Mouse (Mus musculus) CH12.LX (cell line): ENCODE measurements around the gene Osbpl6. TPM values are rescaled to one million over a fixed set of nuclear protein-coding genes. Genes with fewer than 3 reads are reported as not detected.
A peak's percentile ranks its signal among the peaks of the same experiment; 100 is the strongest.

Source experiments
- DNase-seq: peaks from one replicate; pipeline ENCODE4 v3.0.0-alpha.2; 2013; ENCODE audit errors: extremely low read depth
- H3K27ac ChIP-seq: 2 replicates; pipeline ENCODE4 v1.5.1; 2012; ENCODE audit warnings: low read depth, mild to moderate bottlenecking, control low read depth, moderate library complexity; ENCODE audit not compliant: insufficient read depth
- H3K27me3 ChIP-seq: replicated peaks from 2 replicates; pipeline ENCODE3; 2012; ENCODE audit warnings: inconsistent platforms
- H3K36me3 ChIP-seq, 2 experiments: replicated peaks in 1 of 2; 2 replicates each; pipeline versions ENCODE3 to v1.6.1; 2012; ENCODE audit warnings: inconsistent platforms in 1 of 2, low read length in 1 of 2, mild to moderate bottlenecking in 1 of 2, mixed read lengths in 1 of 2, moderate library complexity in 1 of 2; ENCODE audit not compliant: control insufficient read depth in 1 of 2, insufficient read depth in 1 of 2
- H3K4me1 ChIP-seq, 2 experiments: 2 replicates each; pipeline ENCODE4 v1.6.1; 2012; ENCODE audit warnings: inconsistent platforms in 1 of 2, moderate library complexity in 1 of 2; ENCODE audit not compliant: insufficient read depth in 2 of 2, control insufficient read depth in 1 of 2
- H3K4me2 ChIP-seq: 2 replicates; pipeline ENCODE4 v1.6.1; 2012; ENCODE audit warnings: low read depth, mild to moderate bottlenecking, control low read depth; ENCODE audit not compliant: poor library complexity, insufficient read depth, severe bottlenecking
- H3K4me3 ChIP-seq, 3 experiments: fragments of 150-350 bp in 1 of 3; sonication (generic) in 1 of 3; replicated peaks in 1 of 3; 2 replicates each; pipeline versions ENCODE3 to v1.5.1; 2011 to 2012; ENCODE audit warnings: low read depth in 2 of 3, low read length in 2 of 3, mild to moderate bottlenecking in 2 of 3, moderate library complexity in 2 of 3, control low read depth in 1 of 3, improper control_type of control experiment in 1 of 3, inconsistent platforms in 1 of 3, mixed read lengths in 1 of 3; ENCODE audit not compliant: poor library complexity in 1 of 3
- H3K79me2 ChIP-seq: replicated peaks from 2 replicates; pipeline ENCODE4 v1.6.1; 2012; ENCODE audit warnings: mild to moderate bottlenecking, moderate library complexity; ENCODE audit not compliant: control insufficient read depth, poor library complexity, insufficient read depth, severe bottlenecking; ENCODE audit errors: extremely low read depth
- H3K9ac ChIP-seq: 2 replicates; pipeline ENCODE4 v1.6.1; 2012; ENCODE audit warnings: low read depth, mild to moderate bottlenecking, control low read depth, moderate library complexity; ENCODE audit not compliant: insufficient read depth
- H3K9me3 ChIP-seq: replicated peaks from 2 replicates; pipeline ENCODE3; 2012; ENCODE audit warnings: low read length, inconsistent platforms, mixed read lengths
- CHD2 ChIP-seq: IDR thresholded peaks from 2 replicates; pipeline ENCODE4 v1.6.1; 2011; ENCODE audit warnings: low read length, improper control_type of control experiment
- CTCF ChIP-seq, 2 experiments: IDR thresholded peaks in 1 of 2; conservative IDR thresholded peaks in 1 of 2; 2 replicates each; pipeline ENCODE4 v1.5.1; 2011 to 2012; ENCODE audit warnings: low read depth in 2 of 2, low read length in 2 of 2, improper control_type of control experiment in 1 of 2, inconsistent platforms in 1 of 2, mild to moderate bottlenecking in 1 of 2, moderate library complexity in 1 of 2
- E2F4 ChIP-seq: IDR thresholded peaks from 2 replicates; pipeline ENCODE4 v1.6.1; 2011; ENCODE audit warnings: low read depth, low read length, improper control_type of control experiment; ENCODE audit not compliant: insufficient replicate concordance
- ELF1 ChIP-seq: IDR thresholded peaks from 2 replicates; pipeline ENCODE4 v1.6.1; 2014; ENCODE audit warnings: low read depth, mild to moderate bottlenecking, inconsistent platforms, low read length, improper control_type of control experiment
- EP300 ChIP-seq: IDR thresholded peaks from 2 replicates; pipeline ENCODE4 v1.6.1; 2011; ENCODE audit warnings: low read length, improper control_type of control experiment
- ETS1 ChIP-seq: conservative IDR thresholded peaks from 2 replicates; pipeline ENCODE4 v1.6.1; 2012; ENCODE audit warnings: low read depth, mild to moderate bottlenecking, inconsistent platforms, low read length, improper control_type of control experiment, moderate library complexity
- GABPA ChIP-seq: IDR thresholded peaks from 2 replicates; pipeline ENCODE4 v1.6.1; 2012; ENCODE audit warnings: low read depth, low read length, improper control_type of control experiment, inconsistent platforms; ENCODE audit not compliant: insufficient replicate concordance
- IRF4 ChIP-seq: IDR thresholded peaks from 2 replicates; pipeline ENCODE4 v1.6.1; 2014; ENCODE audit warnings: low read depth, mild to moderate bottlenecking, inconsistent platforms, low read length, improper control_type of control experiment
- JUN ChIP-seq: IDR thresholded peaks from 2 replicates; pipeline ENCODE4 v1.6.1; 2011; ENCODE audit warnings: low read depth, mild to moderate bottlenecking, low read length, improper control_type of control experiment, moderate library complexity; ENCODE audit not compliant: insufficient read depth
- KAT2A ChIP-seq: IDR thresholded peaks from 2 replicates; pipeline ENCODE4 v1.6.1; 2012; ENCODE audit warnings: low read length, improper control_type of control experiment, inconsistent platforms; ENCODE audit not compliant: insufficient replicate concordance
- MAZ ChIP-seq: IDR thresholded peaks from 2 replicates; pipeline ENCODE4 v1.6.1; 2012; ENCODE audit warnings: low read depth, mild to moderate bottlenecking, inconsistent platforms, low read length, improper control_type of control experiment, moderate library complexity
- MEF2A ChIP-seq: IDR thresholded peaks from 2 replicates; pipeline ENCODE4 v1.6.1; 2014; ENCODE audit warnings: low read depth, mild to moderate bottlenecking, inconsistent platforms, low read length, improper control_type of control experiment, borderline replicate concordance
- MYC ChIP-seq: IDR thresholded peaks from 2 replicates; pipeline ENCODE4 v1.6.1; 2011; ENCODE audit warnings: low read depth, mild to moderate bottlenecking, improper control_type of control experiment, low read length
- NRF1 ChIP-seq: IDR thresholded peaks from 2 replicates; pipeline ENCODE4 v1.6.1; 2014; ENCODE audit warnings: low read depth, mild to moderate bottlenecking, inconsistent platforms, low read length, improper control_type of control experiment, moderate library complexity
- POLR2AphosphoS2 ChIP-seq: IDR thresholded peaks from 2 replicates; pipeline ENCODE4 v1.6.1; 2011; ENCODE audit warnings: low read depth, low read length, improper control_type of control experiment
- RAD21 ChIP-seq: IDR thresholded peaks from 2 replicates; pipeline ENCODE4 v1.6.1; 2011; ENCODE audit warnings: low read depth, mild to moderate bottlenecking, low read length, improper control_type of control experiment, moderate library complexity
- SIN3A ChIP-seq: IDR thresholded peaks from 2 replicates; pipeline ENCODE4 v1.6.1; 2012; ENCODE audit warnings: low read length, improper control_type of control experiment, inconsistent platforms
- SMC3 ChIP-seq: IDR thresholded peaks from 2 replicates; pipeline ENCODE4 v1.6.1; 2011; ENCODE audit warnings: low read depth, low read length, improper control_type of control experiment
- USF2 ChIP-seq: conservative IDR thresholded peaks from 2 replicates; pipeline ENCODE4 v1.6.1; 2011; ENCODE audit warnings: low read depth, low read length, improper control_type of control experiment
- ZC3H11A ChIP-seq: IDR thresholded peaks from 2 replicates; pipeline ENCODE4 v1.6.1; 2012; ENCODE audit warnings: low read depth, mild to moderate bottlenecking, inconsistent platforms, low read length, improper control_type of control experiment
- ZKSCAN1 ChIP-seq: IDR thresholded peaks from 2 replicates; pipeline ENCODE4 v1.6.1; 2012; ENCODE audit warnings: low read depth, inconsistent platforms, low read length, improper control_type of control experiment, borderline replicate concordance
- ZNF384 ChIP-seq: IDR thresholded peaks from 2 replicates; pipeline ENCODE4 v1.6.1; 2012; ENCODE audit warnings: low read depth, low read length, improper control_type of control experiment, inconsistent platforms
- dilution Hi-C: fragments of 300-500 bp; cut with MboI; formaldehyde crosslinking; loops from 2 replicates; pipeline ENCODE4 v1.14.3; 2020; ENCODE audit warnings: low sequenced_read_pairs; ENCODE audit not compliant: extremely low pct_unique_long_range_greater_than_20kb, extremely low pct_ligation_motif_present
- in situ Hi-C: fragments of 300-500 bp; cut with MboI; formaldehyde crosslinking; loops from 3 replicates; pipeline ENCODE4 v1.14.3; 2019; ENCODE audit warnings: low sequenced_read_pairs, low pct_ligation_motif_present, low pct_unique_long_range_greater_than_20kb, mixed read lengths
- polyA plus RNA-seq: library from polyadenylated mRNA; unstranded; fragments of >175 nt; gene quantifications from 2 replicates; pipeline ENCODE4 v1.2.1, GENCODE M21; 2012; ENCODE audit warnings: low read depth; ENCODE audit not compliant: insufficient read length
- total RNA-seq, 2 experiments: library from RNA; depleted of rRNA; stranded (reverse); fragments of 300-350 nt in 1 of 2; fragments of >200 nt in 1 of 2; gene quantifications; 2 replicates each; pipeline ENCODE4 v1.2.3; 2012 to 2014

The Osbpl6 gene
- total and polyA plus RNA-seq, 3 experiments, result 0.19 to 0.60 (median 0.38) TPM

DNA sequence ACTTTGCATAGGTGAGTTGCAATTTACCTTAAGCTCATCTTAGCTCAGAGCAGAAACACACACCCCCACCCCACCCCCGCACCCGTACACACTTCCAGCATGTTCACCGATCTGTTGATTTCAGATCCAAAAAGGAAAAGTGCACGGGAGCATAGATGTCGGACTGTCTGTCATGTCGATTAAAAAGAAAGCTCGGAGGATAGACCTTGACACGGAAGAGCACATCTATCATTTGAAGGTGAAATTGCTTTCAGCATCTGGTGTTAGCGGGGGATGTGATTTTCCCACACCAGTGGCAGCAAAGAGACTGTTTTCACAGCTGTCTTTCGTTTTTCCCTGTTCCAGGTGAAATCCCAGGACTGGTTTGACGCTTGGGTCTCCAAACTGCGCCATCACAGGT lies 143.0 kb downstream of the Osbpl6 start:
- Histone ChIP-seq H3K9ac (no peak overlapping the region), H3K79me2 (no peaks in the 10 kb centered on the region), H3K4me1 (no peaks in the 10 kb centered on the region; a peak in 1 of 4 replicates), H3K27me3 (no peaks in the 10 kb centered on the region), H3K27ac (no peak overlapping the region), H3K9me3 (no peaks in the 10 kb centered on the region), H3K4me2 (peak overlapping the region; percentile 82), H3K36me3 (no peaks in the 10 kb centered on the region), H3K4me3 (peak overlapping the region in 1 of 3 experiments; percentile 20)
- DNase-seq, result no peak
- dilution Hi-C loops (no loop called here), in situ Hi-C loops (no loop called here)
- no peak for TF ChIP-seq SIN3A
- no peak for TF ChIP-seq ZNF384
- TF ChIP-seq MYC, result no peak
- TF ChIP-seq KAT2A, result no peak

DNA sequence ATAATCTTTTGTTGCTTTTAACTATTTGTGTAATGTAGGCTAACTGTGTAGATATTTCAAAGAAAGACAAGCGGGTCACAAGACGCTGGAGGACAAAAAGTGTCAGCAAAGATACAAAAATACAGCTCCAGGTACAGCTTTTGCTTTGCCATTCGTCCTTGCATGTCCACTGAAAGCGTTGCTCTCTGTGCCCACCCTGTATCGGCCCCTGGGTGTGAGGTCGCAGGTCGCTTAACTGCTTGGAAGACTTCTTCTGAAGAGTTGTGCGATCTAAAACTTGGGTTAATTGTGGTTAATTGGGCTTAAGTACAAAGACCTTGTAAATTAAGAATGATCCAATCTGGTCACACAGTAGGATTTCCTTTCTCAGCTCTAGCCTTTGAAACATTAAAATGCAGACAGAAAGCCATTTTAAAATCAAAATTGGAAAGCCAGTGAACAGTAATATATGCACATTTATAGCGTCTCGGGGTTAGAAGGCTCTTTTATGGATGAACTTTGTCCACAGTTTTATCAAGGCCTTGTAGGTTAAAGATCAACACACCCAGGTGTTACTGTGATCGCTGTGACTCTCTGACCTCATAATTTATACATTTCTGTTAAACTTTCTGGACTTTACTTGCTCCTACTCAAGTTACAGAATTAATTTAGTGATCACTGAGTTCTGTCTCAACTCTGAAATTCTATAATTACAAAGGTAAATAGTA lies 149.7 kb downstream of the Osbpl6 start:
- no peak overlapping the region for H3K4me3 ChIP-seq
- no peak for DNase-seq
- dilution Hi-C loops, result no loop called here
- in situ Hi-C loops, result no loop called here
- no peaks in the 10 kb centered on the region for H3K4me1 ChIP-seq
- H3K9me3 ChIP-seq, result no peaks in the 10 kb centered on the region
- no peak for TF ChIP-seq MAZ
- TF ChIP-seq ZC3H11A, result no peak
- TF ChIP-seq MEF2A, result no peak
- TF ChIP-seq CTCF (conservative IDR thresholded peaks at IDR 0.05 in 1 of 2, IDR thresholded peaks at IDR 0.05 in 1 of 2; ENCODE audit: low read depth in 2 of 2, low read length in 2 of 2), result no peak
- H3K4me2 ChIP-seq, result no peak overlapping the region
- no peaks in the 10 kb centered on the region for H3K36me3 ChIP-seq
- no peak overlapping the region for H3K27ac ChIP-seq
- no peaks in the 10 kb centered on the region for H3K27me3 ChIP-seq
- no peak overlapping the region for H3K9ac ChIP-seq
- H3K79me2 ChIP-seq, result no peaks in the 10 kb centered on the region

DNA sequence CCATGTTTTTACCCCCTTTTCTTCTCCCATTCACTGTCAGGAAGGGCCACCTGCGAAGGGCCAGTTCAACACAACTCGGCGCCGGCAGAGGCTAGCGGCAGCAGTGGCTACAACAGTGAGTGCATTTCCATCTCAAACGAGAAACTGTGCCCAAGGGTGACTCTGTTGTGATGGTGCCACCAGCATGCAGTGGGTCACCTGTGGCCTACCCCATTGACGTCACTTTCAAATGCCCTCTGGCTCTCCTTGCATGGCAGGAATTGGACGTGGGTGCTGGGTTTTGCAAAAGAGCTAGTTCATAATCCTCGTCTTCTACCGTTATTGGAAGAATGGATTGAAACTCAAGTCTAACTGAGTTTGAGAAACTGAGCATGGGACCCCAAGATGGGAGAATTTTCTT lies 153.8 kb downstream of the Osbpl6 start:
- no peak overlapping the region for H3K4me3 ChIP-seq
- H3K4me1 ChIP-seq, result no peaks in the 10 kb centered on the region
- H3K9ac ChIP-seq, result no peak overlapping the region
- H3K4me2 ChIP-seq, result no peak overlapping the region
- no peak for DNase-seq
- dilution Hi-C loops (no loop called here), in situ Hi-C loops (no loop called here)
- no peaks in the 10 kb centered on the region for H3K27me3 ChIP-seq
- no peaks in the 10 kb centered on the region for H3K36me3 ChIP-seq
- TF ChIP-seq NRF1 (no peak), MYC (no peak), RAD21 (no peak), EP300 (no peak), ETS1 (no peak), SIN3A (no peak), GABPA (no peak), CHD2 (no peak), JUN (no peak), KAT2A (no peak), IRF4 (no peak), E2F4 (no peak), CTCF (conservative IDR thresholded peaks at IDR 0.05 in 1 of 2, IDR thresholded peaks at IDR 0.05 in 1 of 2; ENCODE audit: low read depth in 2 of 2, low read length in 2 of 2) (no peak), ELF1 (no peak), ZNF384 (no peak), SMC3 (no peak), POLR2AphosphoS2 (no peak), ZKSCAN1 (no peak), USF2 (no peak)
- H3K79me2 ChIP-seq, result no peaks in the 10 kb centered on the region
- H3K27ac ChIP-seq, result no peak overlapping the region
- no peaks in the 10 kb centered on the region for H3K9me3 ChIP-seq
